Mouse (Mus musculus) embryonic fibroblast, embryonic 13.5 days (primary cell): ENCODE results near the gene Cnksr2. TPM values are rescaled to one million over a fixed set of nuclear protein-coding genes. Genes with fewer than 3 reads are reported as not detected.

Source experiments
- H3K27ac ChIP-seq: 2 replicates; pipeline ENCODE4 v1.5.1; 2012; ENCODE audit warnings: low read length, control low read depth, inconsistent platforms; ENCODE audit not compliant: insufficient read depth
- H3K4me1 ChIP-seq: 2 replicates; pipeline ENCODE4 v1.6.1; 2011; ENCODE audit warnings: low read length; ENCODE audit not compliant: control insufficient read depth, insufficient read depth
- H3K4me3 ChIP-seq: 2 replicates; pipeline ENCODE4 v1.5.1; 2011; ENCODE audit warnings: mild to moderate bottlenecking, control low read depth, low read length; ENCODE audit not compliant: insufficient read depth
- CTCF ChIP-seq: IDR thresholded peaks from 2 replicates; pipeline ENCODE4 v1.5.1; 2011; ENCODE audit warnings: mild to moderate bottlenecking, control low read depth, low read length, moderate library complexity, borderline replicate concordance; ENCODE audit not compliant: insufficient read depth
- POLR2A ChIP-seq: IDR thresholded peaks from 2 replicates; pipeline ENCODE4 v1.6.1; 2011; ENCODE audit warnings: low read depth, mild to moderate bottlenecking, control low read depth, low read length, moderate library complexity
- polyA plus RNA-seq: library from polyadenylated mRNA; stranded (reverse); fragments of >200 nt; gene quantifications from 2 replicates; pipeline ENCODE4 v1.2.4, GENCODE M21; 2011; ENCODE audit warnings: low read depth; ENCODE audit not compliant: missing spikeins, insufficient read length

Cnksr2 gene
- polyA plus RNA-seq, result 0.17 and 0.65 TPM in 2 replicates

- TF ChIP-seq POLR2A (no peak), CTCF (no peak)
- Histone ChIP-seq H3K27ac (no peak within 1 kb of the TSS), H3K4me3 (peak within 1 kb of the TSS; percentile 40), H3K4me1 (no peaks in the 10 kb centered on the region)
These were observed at the start of gene Cnksr2 for GRCm38 (mm10) chrX:158043057-158043843. Cnksr2 (minus strand) TSS chrX:158043294.

GRCm38 (mm10) chrX:158043844-158044140 is 698 bp upstream of the Cnksr2 start:
- TF ChIP-seq CTCF (no peak), POLR2A (no peak)
- peak overlapping the region; percentile 40 for H3K4me3 ChIP-seq
- no peak overlapping the region for H3K27ac ChIP-seq
- no peaks in the 10 kb centered on the region for H3K4me1 ChIP-seq

DNA sequence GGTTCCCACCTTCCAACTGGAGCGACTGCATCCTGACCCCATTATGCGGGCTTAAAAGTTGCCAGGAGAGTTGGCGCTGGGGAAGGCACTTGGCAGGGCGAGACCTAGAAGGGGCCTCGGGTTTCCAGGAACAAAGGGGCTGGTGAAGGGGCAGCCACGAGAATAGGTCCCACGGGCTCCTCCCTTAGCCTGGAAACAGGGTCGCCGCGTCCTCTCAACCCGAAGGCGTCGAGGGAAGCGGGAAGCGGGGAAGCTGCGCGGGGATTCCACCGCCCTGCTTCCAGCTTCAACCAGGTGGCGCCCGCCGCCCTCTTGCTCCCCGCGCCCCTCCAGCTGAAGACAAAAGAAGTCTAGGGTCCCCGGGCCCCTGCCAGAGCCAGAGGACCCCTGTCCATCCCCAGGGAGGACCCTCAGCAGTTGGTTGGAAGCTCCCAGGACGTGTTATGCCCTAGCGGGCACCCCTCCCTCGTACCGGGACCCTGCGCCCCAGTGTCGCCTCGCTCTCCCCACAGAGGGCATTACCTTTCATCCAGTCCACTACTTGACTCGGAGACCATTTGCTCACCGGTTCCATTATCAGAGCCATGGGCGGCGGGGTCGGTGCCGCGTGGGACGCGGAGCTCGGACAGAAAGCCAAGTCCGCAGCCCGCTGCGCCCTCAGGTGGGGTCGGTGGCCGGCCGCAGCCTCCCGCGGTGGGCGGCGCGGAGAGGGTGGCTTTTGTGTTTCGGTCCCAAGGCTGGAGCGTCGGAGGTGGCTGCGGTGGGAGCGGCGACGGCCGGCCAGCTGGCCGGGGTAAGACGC is 638 bp downstream of the Cnksr2 start:
- Histone ChIP-seq H3K27ac (no peak overlapping the region), H3K4me1 (no peaks in the 10 kb centered on the region), H3K4me3 (peak overlapping the region; percentile 40)
- TF ChIP-seq POLR2A (no peak), CTCF (no peak)

DNA sequence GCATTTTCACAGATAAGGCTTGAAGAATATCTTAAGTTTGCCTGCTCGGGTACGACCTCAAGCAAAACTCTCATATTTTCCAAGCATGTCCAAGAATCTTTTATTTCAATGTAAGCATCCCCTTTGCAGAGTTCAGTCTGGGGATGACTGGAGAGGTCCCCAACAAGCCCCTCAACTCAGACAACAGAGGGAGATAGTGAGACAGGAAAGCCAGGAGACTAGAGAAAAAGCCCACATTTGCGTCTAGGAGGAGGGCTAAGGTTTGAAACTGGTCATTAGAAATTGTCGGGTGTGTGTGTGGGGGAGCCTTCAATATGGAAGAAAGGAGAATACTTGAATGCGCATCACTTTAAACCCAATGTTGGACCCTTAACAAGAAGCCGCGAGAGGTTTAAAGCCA is 1.4 kb downstream of the Cnksr2 start:
- no peak for TF ChIP-seq POLR2A
- no peak for TF ChIP-seq CTCF
- Histone ChIP-seq H3K4me3 (peak overlapping the region; percentile 40; the same call in 1 of the 2 replicates), H3K4me1 (no peaks in the 10 kb centered on the region), H3K27ac (no peak overlapping the region)

DNA sequence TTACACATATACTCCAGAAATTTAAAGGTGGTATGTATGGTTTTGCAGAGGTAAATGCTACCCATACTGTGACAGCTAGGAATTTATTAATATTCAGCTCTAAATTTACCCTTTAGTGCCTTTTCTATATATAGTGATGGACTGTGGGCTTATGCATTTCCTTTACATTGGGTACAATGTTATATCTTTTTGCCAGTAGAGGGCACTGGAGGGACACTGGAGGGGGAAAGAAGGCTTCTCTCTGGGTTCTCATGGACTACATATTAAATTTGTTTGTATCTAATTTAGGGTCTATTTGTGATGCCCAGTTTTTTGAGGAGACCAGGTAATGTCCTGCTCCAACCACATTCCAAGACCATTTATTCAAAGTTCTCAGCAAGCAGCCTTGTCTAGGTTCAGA is 91.4 kb downstream of the Cnksr2 start:
- H3K27ac ChIP-seq, result no peak overlapping the region
- TF ChIP-seq POLR2A, result no peak
- TF ChIP-seq CTCF, result no peak
- H3K4me1 ChIP-seq, result no peaks in the 10 kb centered on the region
- no peak overlapping the region for H3K4me3 ChIP-seq

DNA sequence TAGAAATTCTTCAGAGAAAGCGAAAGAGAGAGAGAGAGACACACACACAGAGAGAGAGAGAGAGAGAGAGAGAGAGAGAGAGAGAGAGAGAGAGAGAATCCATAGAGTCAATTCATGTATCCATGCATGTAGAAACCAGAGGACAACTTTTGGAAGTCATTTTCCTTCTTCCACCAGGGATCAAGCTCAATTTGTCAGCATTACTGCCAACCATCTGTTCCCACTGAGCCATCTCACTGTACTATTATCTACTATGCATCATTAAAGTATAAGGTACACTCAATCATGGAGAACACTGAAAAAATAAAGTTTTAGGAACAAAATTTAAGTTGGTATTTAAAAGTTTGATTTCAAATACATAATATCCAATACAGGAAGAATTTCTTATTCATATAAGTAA is 93.8 kb downstream of the Cnksr2 start:
- H3K27ac ChIP-seq, result no peak overlapping the region
- H3K4me1 ChIP-seq, result no peaks in the 10 kb centered on the region
- H3K4me3 ChIP-seq, result no peak overlapping the region
- no peak for TF ChIP-seq CTCF
- TF ChIP-seq POLR2A, result no peak

- H3K27ac ChIP-seq, result no peak overlapping the region
- TF ChIP-seq CTCF, result no peak
- TF ChIP-seq POLR2A, result no peak
- no peak overlapping the region for H3K4me3 ChIP-seq
- H3K4me1 ChIP-seq, result no peaks in the 10 kb centered on the region
These were observed 98.0 kb downstream of the Cnksr2 start for GRCm38 (mm10) chrX:157945121-157945520.

DNA sequence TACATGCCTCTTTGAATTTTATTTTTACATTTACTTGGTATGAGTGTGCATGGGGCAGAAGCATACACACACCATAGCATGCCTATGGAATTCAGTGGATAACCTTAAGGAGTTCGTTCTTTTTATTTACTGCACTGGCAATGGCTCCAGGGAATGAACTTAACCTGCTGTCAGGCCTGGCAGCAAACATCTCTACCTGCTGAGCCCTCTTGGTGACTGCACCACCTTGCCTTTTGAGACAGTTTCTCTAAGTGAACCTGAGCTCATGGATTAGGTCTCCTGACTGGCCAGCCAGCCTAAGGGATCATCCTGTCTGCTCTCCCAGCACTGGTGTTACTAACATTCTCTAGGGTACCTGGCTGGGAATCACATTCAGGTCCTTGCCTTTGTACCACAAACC is 106.5 kb downstream of the Cnksr2 start:
- no peak overlapping the region for H3K27ac ChIP-seq
- no peak overlapping the region for H3K4me3 ChIP-seq
- TF ChIP-seq CTCF (no peak), POLR2A (no peak)
- no peaks in the 10 kb centered on the region for H3K4me1 ChIP-seq

GRCm38 (mm10) chrX:157920093-157920492 is 123.0 kb downstream of the Cnksr2 start:
- TF ChIP-seq POLR2A, result no peak
- TF ChIP-seq CTCF, result no peak
- H3K4me1 ChIP-seq, result no peaks in the 10 kb centered on the region
- no peak overlapping the region for H3K27ac ChIP-seq
- H3K4me3 ChIP-seq, result no peak overlapping the region

GRCm38 (mm10) chrX:157829983-157830382 is 213.1 kb downstream of the Cnksr2 start:
- no peak overlapping the region for H3K27ac ChIP-seq
- no peak overlapping the region for H3K4me3 ChIP-seq
- H3K4me1 ChIP-seq, result no peaks in the 10 kb centered on the region
- TF ChIP-seq POLR2A, result no peak
- no peak for TF ChIP-seq CTCF
